Mouse (Mus musculus) ES-E14 (cell line): Measurements from ENCODE around the gene Ado. TPM values are rescaled to one million over a fixed set of nuclear protein-coding genes. Genes with fewer than 3 reads are reported as not detected.

Source experiments
- DNase-seq: peaks from one replicate; pipeline ENCODE4 v3.0.0-alpha.2; 2013; ENCODE audit warnings: low read depth, low spot score
- H3K27ac ChIP-seq: 2 replicates; pipeline ENCODE4 v1.5.1; 2012; ENCODE audit warnings: low read depth, mild to moderate bottlenecking, low read length, moderate library complexity, mixed read lengths; ENCODE audit not compliant: poor library complexity, insufficient read depth, severe bottlenecking
- H3K36me3 ChIP-seq: 2 replicates; pipeline ENCODE4 v1.6.1; 2012; ENCODE audit warnings: mild to moderate bottlenecking, low read length, moderate library complexity, mixed read lengths; ENCODE audit not compliant: control insufficient read depth, poor library complexity, insufficient read depth, severe bottlenecking
- H3K4me1 ChIP-seq, 2 experiments: fragments of 150-350 bp in 1 of 2; sonication (generic) in 1 of 2; 2 replicates each; pipeline ENCODE4 v1.6.1; 2012; ENCODE audit warnings: low read length in 2 of 2, mild to moderate bottlenecking in 1 of 2, mixed read lengths in 1 of 2; ENCODE audit not compliant: control insufficient read depth in 2 of 2, insufficient read depth in 2 of 2, poor library complexity in 1 of 2
- H3K4me3 ChIP-seq, 2 experiments: fragments of 150-350 bp in 1 of 2; sonication (generic) in 1 of 2; 2 replicates each; pipeline ENCODE4 v1.5.1; 2012; ENCODE audit warnings: low read length in 2 of 2, low read depth in 1 of 2, mild to moderate bottlenecking in 1 of 2, mixed read lengths in 1 of 2; ENCODE audit not compliant: insufficient read depth in 1 of 2, poor library complexity in 1 of 2, severe bottlenecking in 1 of 2
- H3K9ac ChIP-seq: 2 replicates; pipeline ENCODE4 v1.6.1; 2012; ENCODE audit warnings: low read depth, mild to moderate bottlenecking, low read length, mixed read lengths; ENCODE audit not compliant: poor library complexity, insufficient read depth, severe bottlenecking
- H3K9me3 ChIP-seq: fragments of 150-350 bp; sonication (generic); 2 replicates; pipeline ENCODE4 v1.6.1; 2012; ENCODE audit warnings: low read depth, mild to moderate bottlenecking, low read length; ENCODE audit not compliant: control insufficient read depth, insufficient read depth
- CHD2 ChIP-seq: IDR thresholded peaks from 2 replicates; pipeline ENCODE4 v1.6.1; 2014; ENCODE audit warnings: mild to moderate bottlenecking, low read depth, low read length, inconsistent platforms
- HCFC1 ChIP-seq: IDR thresholded peaks from 2 replicates; pipeline ENCODE4 v1.6.1; 2012; ENCODE audit warnings: low read length, inconsistent platforms, borderline replicate concordance; ENCODE audit not compliant: insufficient read depth
- MAFK ChIP-seq: IDR thresholded peaks from 2 replicates; pipeline ENCODE4 v1.6.1; 2014; ENCODE audit warnings: mild to moderate bottlenecking, low read depth, low read length, inconsistent platforms; ENCODE audit not compliant: insufficient read depth
- ZC3H11A ChIP-seq: IDR thresholded peaks from 2 replicates; pipeline ENCODE4 v1.6.1; 2012; ENCODE audit warnings: low read depth, mild to moderate bottlenecking, inconsistent platforms, low read length, borderline replicate concordance
- ZNF384 ChIP-seq: IDR thresholded peaks from 2 replicates; pipeline ENCODE4 v1.6.1; 2012; ENCODE audit warnings: low read depth, low read length, inconsistent platforms
- in situ Hi-C, 2 experiments: fragments of 600-800 bp; cut with MboI; formaldehyde crosslinking; loops; one replicate each; pipeline ENCODE4 v1.15.1; 2025; ENCODE audit warnings: low sequenced_read_pairs in 2 of 2, inconsistent platforms in 1 of 2; ENCODE audit not compliant: unreplicated experiment in 2 of 2
- total RNA-seq: library from RNA; depleted of rRNA; stranded (reverse); fragments of 300-350 nt; gene quantifications from 2 replicates; pipeline ENCODE4 v1.2.3, GENCODE M21; 2012

The Ado gene
- total RNA-seq, 1 experiment, result 19.8 TPM

- no peaks in the 10 kb centered on the region for H3K4me1 ChIP-seq
- no peak overlapping the region for H3K4me3 ChIP-seq
- in situ Hi-C loops, result no loop called here
- no peak overlapping the region for H3K27ac ChIP-seq
- TF ChIP-seq HCFC1 (no peak), MAFK (no peak), CHD2 (no peak), ZC3H11A (no peak), ZNF384 (no peak)
- H3K9ac ChIP-seq, result no peak overlapping the region
- H3K9me3 ChIP-seq, result no peaks in the 10 kb centered on the region
- no peaks in the 10 kb centered on the region for H3K36me3 ChIP-seq
- DNase-seq, result no peak
These were observed 31.1 kb upstream of the Ado start for GRCm38 (mm10) chr10:67579830-67580229.

GRCm38 (mm10) chr10:67573310-67573709, 24.6 kb upstream of the Ado start:
- Histone ChIP-seq H3K4me3 (no peak overlapping the region), H3K27ac (no peak overlapping the region), H3K36me3 (no peaks in the 10 kb centered on the region), H3K9ac (no peak overlapping the region), H3K4me1 (no peaks in the 10 kb centered on the region), H3K9me3 (no peaks in the 10 kb centered on the region)
- in situ Hi-C loops, result no loop called here
- TF ChIP-seq ZC3H11A (no peak), HCFC1 (no peak), CHD2 (no peak), ZNF384 (no peak), MAFK (no peak)
- DNase-seq, result no peak

GRCm38 (mm10) chr10:67571443-67571842, 22.7 kb upstream of the Ado start:
- DNase-seq, result no peak
- in situ Hi-C loops, result no loop called here
- no peak for TF ChIP-seq HCFC1
- no peak for TF ChIP-seq CHD2
- TF ChIP-seq ZNF384, result no peak
- no peak for TF ChIP-seq MAFK
- TF ChIP-seq ZC3H11A, result no peak
- no peak overlapping the region for H3K4me3 ChIP-seq
- no peak overlapping the region for H3K9ac ChIP-seq
- H3K27ac ChIP-seq, result no peak overlapping the region
- H3K9me3 ChIP-seq, result no peaks in the 10 kb centered on the region
- H3K36me3 ChIP-seq, result no peaks in the 10 kb centered on the region
- H3K4me1 ChIP-seq, result no peaks in the 10 kb centered on the region

GRCm38 (mm10) chr10:67569539-67569938, 20.8 kb upstream of the Ado start:
- Histone ChIP-seq H3K36me3 (no peaks in the 10 kb centered on the region), H3K27ac (no peak overlapping the region), H3K4me1 (no peaks in the 10 kb centered on the region), H3K4me3 (no peak overlapping the region), H3K9me3 (no peaks in the 10 kb centered on the region), H3K9ac (no peak overlapping the region)
- DNase-seq, result no peak
- in situ Hi-C loops, result no loop called here
- TF ChIP-seq MAFK (no peak), ZC3H11A (no peak), CHD2 (no peak), ZNF384 (no peak), HCFC1 (no peak)

GRCm38 (mm10) chr10:67566104-67566503, 17.3 kb upstream of the Ado start:
- TF ChIP-seq CHD2, result no peak
- no peak for TF ChIP-seq ZNF384
- H3K27ac ChIP-seq, result no peak overlapping the region
- in situ Hi-C loops, result no loop called here
- H3K4me1 ChIP-seq, result no peaks in the 10 kb centered on the region
- no peak overlapping the region for H3K9ac ChIP-seq
- no peaks in the 10 kb centered on the region for H3K36me3 ChIP-seq
- H3K4me3 ChIP-seq, result no peak overlapping the region
- H3K9me3 ChIP-seq, result no peaks in the 10 kb centered on the region
- DNase-seq, result no peak
